Mouse (Mus musculus) liver, adult 2 months (tissue): ENCODE data around the gene Mapk13. TPM values are rescaled to one million over a fixed set of nuclear protein-coding genes. Genes with fewer than 3 reads are reported as not detected.
"Not testable (repeated sequence)": the region's sequence is repeated elsewhere in the genome, so short reads cannot be mapped to it uniquely, and the experiment has no call there.

Experiments used
- DNase-seq: peaks from one replicate; pipeline ENCODE4 v3.0.0-alpha.2; 2011; ENCODE audit warnings: low read depth, low spot score; ENCODE audit errors: extremely low read depth
- H3K27ac ChIP-seq: fragments of 200-500 bp; replicated peaks from 2 replicates; pipeline ENCODE4 v1.5.1; 2012; ENCODE audit warnings: low read depth, mild to moderate bottlenecking, control low read depth, inconsistent platforms, low read length; ENCODE audit not compliant: insufficient read depth
- H3K27me3 ChIP-seq: fragments of 200-500 bp; 2 replicates; pipeline ENCODE4 v1.6.1; 2012; ENCODE audit warnings: mild to moderate bottlenecking, moderate library complexity, low read length, inconsistent platforms; ENCODE audit not compliant: control insufficient read depth, insufficient read depth
- H3K36me3 ChIP-seq: fragments of 200-500 bp; 2 replicates; pipeline ENCODE4 v1.6.1; 2012; ENCODE audit warnings: low read length, inconsistent platforms; ENCODE audit not compliant: control insufficient read depth, insufficient read depth
- H3K4me1 ChIP-seq: fragments of 200-500 bp; 2 replicates; pipeline ENCODE4 v1.6.1; 2011; ENCODE audit warnings: low read length; ENCODE audit not compliant: control insufficient read depth, insufficient read depth
- H3K4me3 ChIP-seq: fragments of 200-500 bp; 2 replicates; pipeline ENCODE4 v1.5.1; 2011; ENCODE audit warnings: low read depth, mild to moderate bottlenecking, control low read depth, low read length, moderate library complexity; ENCODE audit not compliant: insufficient read depth
- H3K79me2 ChIP-seq: fragments of 200-500 bp; 2 replicates; pipeline ENCODE4 v1.6.1; 2012; ENCODE audit warnings: inconsistent platforms, mild to moderate bottlenecking, low read length, moderate library complexity; ENCODE audit not compliant: control insufficient read depth, insufficient read depth
- H3K9ac ChIP-seq: fragments of 200-500 bp; 2 replicates; pipeline ENCODE4 v1.6.1; 2012; ENCODE audit warnings: low read depth, mild to moderate bottlenecking, control low read depth, inconsistent platforms, low read length
- CTCF ChIP-seq: fragments of 200-500 bp; IDR thresholded peaks from 2 replicates; pipeline ENCODE4 v1.5.1; 2011; ENCODE audit warnings: low read depth, low read length, control low read depth
- POLR2A ChIP-seq: fragments of 200-500 bp; IDR thresholded peaks from 2 replicates; pipeline ENCODE4 v1.6.1; 2011; ENCODE audit warnings: low read length, control low read depth; ENCODE audit not compliant: insufficient read depth; ENCODE audit errors: extremely low read depth
- WGBS: fragments of 180-500 bp; shearing (Covaris S2); methylation state at CpG from one replicate; pipeline ENCODE4 v1.1.7; 2018; 5-methylcytosine and 5-hydroxymethylcytosine counted together
- polyA plus RNA-seq: library from polyadenylated mRNA; depleted of rRNA; stranded (reverse); fragments of >200 nt; gene quantifications from 2 replicates; pipeline ENCODE4 v1.2.3, GENCODE M21; 2012
- total RNA-seq: library from RNA; depleted of rRNA; stranded (reverse); fragments of >200 nt; gene quantifications from 2 replicates; pipeline ENCODE4 v1.2.3, GENCODE M21; 2014

The Mapk13 gene
- total and polyA plus RNA-seq, 2 experiments: 0.22 to 0.65 TPM

DNA sequence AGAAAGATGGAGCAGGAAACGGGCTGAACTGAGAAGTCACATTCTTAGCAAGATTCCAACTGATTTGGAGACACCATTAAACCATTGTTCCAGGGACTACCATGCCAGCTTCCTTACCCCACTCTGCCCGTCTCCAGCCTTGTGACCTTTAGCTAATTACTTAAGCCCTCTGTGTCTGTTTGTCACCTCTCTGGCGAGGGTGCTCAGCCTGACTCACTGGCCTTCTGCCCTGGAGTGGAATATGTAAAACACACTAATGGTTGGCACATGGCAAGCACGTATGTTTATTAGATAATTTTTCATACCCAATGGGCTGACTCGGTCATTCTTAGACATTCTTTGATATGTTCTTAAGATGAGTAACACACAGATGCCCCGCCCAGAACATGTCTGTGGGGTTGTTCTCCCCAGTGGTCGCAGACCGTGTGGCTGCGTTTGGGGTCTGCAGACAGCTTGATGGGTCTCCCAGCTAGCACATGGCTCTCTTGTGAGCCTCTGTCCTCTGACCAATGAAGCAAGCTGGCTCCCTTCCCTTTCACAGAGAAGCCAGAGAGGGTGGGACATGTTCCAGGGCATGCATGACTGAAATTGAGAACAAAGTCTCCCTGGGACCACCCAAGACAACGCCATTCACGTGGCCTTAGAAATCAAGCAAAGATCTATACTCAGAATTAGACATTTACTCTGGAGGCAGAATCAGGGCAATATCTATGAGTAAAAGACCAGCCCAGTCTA is 2.1 kb upstream of the Mapk13 start:
- WGBS: 83% methylated on average over 11 of the region's 11 CpGs
- no peak for DNase-seq
- no peaks in the 10 kb centered on the region for H3K36me3 ChIP-seq
- H3K27ac ChIP-seq: no peak overlapping the region
- H3K4me1 ChIP-seq: peaks cover 3% of the 10 kb centered on the region; the same call in 1 of the 2 replicates
- no peaks in the 10 kb centered on the region for H3K79me2 ChIP-seq
- no peak overlapping the region for H3K9ac ChIP-seq
- peaks cover 17% of the 10 kb centered on the region for H3K27me3 ChIP-seq
- TF ChIP-seq CTCF (no peak), POLR2A (no peak)
- no peak overlapping the region for H3K4me3 ChIP-seq

DNA sequence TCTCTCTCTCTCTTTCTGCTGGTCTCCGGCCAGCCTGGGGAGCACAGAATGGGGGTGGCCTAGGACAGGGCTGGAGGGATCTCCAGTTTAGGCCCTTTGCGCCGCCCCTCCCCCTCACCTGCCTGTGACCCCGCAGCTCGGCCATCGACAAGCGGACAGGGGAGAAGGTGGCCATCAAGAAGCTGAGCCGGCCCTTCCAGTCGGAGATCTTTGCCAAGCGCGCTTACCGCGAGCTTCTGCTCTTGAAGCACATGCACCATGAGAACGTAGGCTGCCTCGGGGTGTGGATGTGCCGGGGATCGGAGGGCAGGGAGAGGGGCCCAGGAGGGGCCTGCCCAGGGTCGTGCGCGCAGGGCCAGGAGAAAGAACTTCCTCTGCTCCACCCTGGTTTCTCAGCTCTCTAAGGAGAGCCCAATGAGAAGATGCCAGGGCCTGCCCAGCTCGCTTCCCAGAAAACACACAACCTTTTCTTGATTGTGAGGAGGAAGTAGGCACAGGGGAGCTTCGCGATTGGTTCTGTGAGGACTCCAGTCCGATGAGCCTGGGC is 851 bp downstream of the Mapk13 start:
- no peak for DNase-seq
- H3K27me3 ChIP-seq: peaks cover 17% of the 10 kb centered on the region
- peaks cover 3% of the 10 kb centered on the region; the same call in 1 of the 2 replicates for H3K4me1 ChIP-seq
- WGBS: 11% methylated on average over 22 of the region's 24 CpGs
- H3K4me3 ChIP-seq: peak overlapping the region; percentile 1; the same call in 1 of the 2 replicates
- no peaks in the 10 kb centered on the region for H3K79me2 ChIP-seq
- H3K36me3 ChIP-seq: no peaks in the 10 kb centered on the region
- H3K27ac ChIP-seq: no peak overlapping the region
- H3K9ac ChIP-seq: no peak overlapping the region
- TF ChIP-seq CTCF (no peak), POLR2A (no peak)

DNA sequence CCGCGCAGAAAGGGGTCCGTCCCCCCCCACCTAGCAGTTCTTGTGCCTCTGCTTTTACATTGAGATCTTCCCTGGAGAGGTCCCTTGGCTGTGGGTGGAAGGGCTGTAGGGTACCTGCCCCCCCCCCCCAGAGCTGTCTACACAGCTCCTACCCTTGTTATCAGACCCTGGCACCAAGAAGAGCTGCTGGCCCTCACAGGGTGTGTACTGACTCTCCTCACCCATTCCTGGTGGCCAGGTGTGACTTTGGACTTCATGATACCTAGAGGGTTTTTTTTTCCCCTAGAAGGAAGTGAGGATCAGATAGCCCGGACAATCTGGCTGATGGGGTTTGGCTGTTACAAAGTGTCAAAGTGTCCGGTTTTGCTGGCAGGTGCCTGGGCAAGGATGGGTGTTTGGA is 2.2 kb downstream of the Mapk13 start:
- no peak for DNase-seq
- Histone ChIP-seq H3K36me3 (no peaks in the 10 kb centered on the region), H3K27ac (no peak overlapping the region), H3K9ac (no peak overlapping the region), H3K79me2 (no peaks in the 10 kb centered on the region), H3K4me1 (peaks cover 3% of the 10 kb centered on the region; the same call in 1 of the 2 replicates), H3K27me3 (peaks cover 17% of the 10 kb centered on the region), H3K4me3 (no peak overlapping the region)
- no peak for TF ChIP-seq CTCF
- TF ChIP-seq POLR2A: no peak
- WGBS: 91% methylated on average over 5 of the region's 5 CpGs

DNA sequence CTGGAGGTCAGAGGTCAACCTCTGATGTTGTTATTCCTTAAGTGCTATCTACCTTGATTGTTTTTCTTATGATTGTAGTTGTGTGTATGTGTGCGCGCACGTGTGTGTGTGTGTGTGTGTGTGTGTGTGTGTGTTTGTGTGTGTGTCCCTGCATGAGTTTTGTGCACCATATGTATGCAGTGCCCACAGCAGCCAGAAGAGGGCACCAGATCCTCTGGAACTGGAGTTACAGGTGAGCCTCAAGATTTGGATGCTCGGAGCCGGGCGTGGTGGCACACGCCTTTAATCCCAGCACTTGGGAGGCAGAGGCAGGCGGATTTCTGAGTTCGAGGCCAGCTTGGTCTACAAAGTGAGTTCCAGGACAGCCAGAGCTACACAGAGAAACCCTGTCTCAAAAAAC is 5.2 kb downstream of the Mapk13 start:
- H3K4me3 ChIP-seq, H3K79me2 ChIP-seq, H3K4me1 ChIP-seq, DNase-seq, H3K36me3 ChIP-seq, H3K9ac ChIP-seq, H3K27ac ChIP-seq: not testable (repeated sequence)
- peaks cover 12% of the 10 kb centered on the region for H3K27me3 ChIP-seq
- WGBS: 94% methylated on average over 9 of the region's 9 CpGs

DNA sequence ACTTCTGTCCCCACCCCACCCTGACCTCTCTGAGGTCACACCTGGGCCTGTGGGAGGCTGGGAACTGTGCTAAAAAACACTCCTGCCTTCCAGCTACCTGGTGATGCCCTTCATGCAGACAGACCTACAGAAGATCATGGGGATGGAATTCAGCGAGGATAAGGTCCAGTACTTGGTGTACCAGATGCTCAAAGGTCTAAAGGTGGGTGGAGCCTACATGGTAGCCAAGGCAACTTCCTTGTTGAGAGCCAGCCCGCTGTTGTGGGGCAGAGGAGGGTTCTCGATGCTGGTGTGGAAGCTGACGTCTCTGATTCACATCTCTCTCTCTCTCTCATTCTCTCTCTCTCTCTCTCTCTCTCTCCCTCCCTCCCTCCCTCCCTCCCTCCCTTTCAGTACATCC is 6.1 kb downstream of the Mapk13 start:
- H3K4me3 ChIP-seq: no peak overlapping the region
- no peaks in the 10 kb centered on the region for H3K36me3 ChIP-seq
- H3K4me1 ChIP-seq: no peaks in the 10 kb centered on the region
- no peak overlapping the region for H3K9ac ChIP-seq
- DNase-seq: peak; percentile 14
- H3K27me3 ChIP-seq: peaks cover 5% of the 10 kb centered on the region; the same call in 1 of the 2 replicates
- no peaks in the 10 kb centered on the region for H3K79me2 ChIP-seq
- 83% methylated on average over 4 of the region's 4 CpGs for WGBS
- no peak overlapping the region for H3K27ac ChIP-seq
- TF ChIP-seq POLR2A: no peak

DNA sequence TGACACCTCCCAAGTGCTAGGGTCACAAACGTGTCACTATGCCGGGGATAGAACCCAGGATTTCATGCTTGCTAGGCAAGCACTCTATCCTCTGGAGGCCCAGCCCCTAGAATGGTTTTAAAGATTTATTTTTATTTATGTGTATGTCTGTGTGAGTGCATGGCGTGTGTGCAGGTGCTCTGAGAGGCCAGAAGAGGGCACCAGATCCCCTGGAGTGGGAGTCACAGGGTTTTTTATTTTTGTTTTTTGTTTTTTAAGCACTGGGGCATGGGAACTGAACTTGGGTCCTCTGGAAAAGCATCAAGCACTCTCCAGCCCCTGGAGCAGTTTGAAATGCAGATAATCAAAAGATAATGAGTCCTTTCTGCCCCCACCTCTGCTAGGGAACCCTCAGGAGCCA is 7.7 kb downstream of the Mapk13 start:
- WGBS: 90% methylated on average over 3 of the region's 3 CpGs
- no peaks in the 10 kb centered on the region for H3K36me3 ChIP-seq

More for the DNA sequence above, 7.7 kb downstream of the Mapk13 start:
- H3K79me2 ChIP-seq: no peaks in the 10 kb centered on the region
- TF ChIP-seq POLR2A: no peak
- peak; percentile 42; the same call in 1 of the 2 replicates for TF ChIP-seq CTCF
- no peaks in the 10 kb centered on the region for H3K4me1 ChIP-seq
- H3K27me3 ChIP-seq: no peaks in the 10 kb centered on the region
- H3K9ac ChIP-seq: no peak overlapping the region
- no peak overlapping the region for H3K27ac ChIP-seq
- H3K4me3 ChIP-seq: no peak overlapping the region
- DNase-seq: peak; percentile 14
